Mouse (Mus musculus) layer of hippocampus, postnatal 14 days (tissue): ENCODE measurements at regions not wholly inside any gene's neighbourhood (a gene's known extent, or its start where the extent isn't known, plus 50 kb on each side); places are given as distances from the start of the nearest gene placed in this dataset.

Source experiments
- DNase-seq, 2 experiments: peaks; one replicate each; pipeline ENCODE4 v3.0.0; 2021 to 2022; ENCODE audit warnings: low spot score in 2 of 2, mixed read lengths in 1 of 2

DNA sequence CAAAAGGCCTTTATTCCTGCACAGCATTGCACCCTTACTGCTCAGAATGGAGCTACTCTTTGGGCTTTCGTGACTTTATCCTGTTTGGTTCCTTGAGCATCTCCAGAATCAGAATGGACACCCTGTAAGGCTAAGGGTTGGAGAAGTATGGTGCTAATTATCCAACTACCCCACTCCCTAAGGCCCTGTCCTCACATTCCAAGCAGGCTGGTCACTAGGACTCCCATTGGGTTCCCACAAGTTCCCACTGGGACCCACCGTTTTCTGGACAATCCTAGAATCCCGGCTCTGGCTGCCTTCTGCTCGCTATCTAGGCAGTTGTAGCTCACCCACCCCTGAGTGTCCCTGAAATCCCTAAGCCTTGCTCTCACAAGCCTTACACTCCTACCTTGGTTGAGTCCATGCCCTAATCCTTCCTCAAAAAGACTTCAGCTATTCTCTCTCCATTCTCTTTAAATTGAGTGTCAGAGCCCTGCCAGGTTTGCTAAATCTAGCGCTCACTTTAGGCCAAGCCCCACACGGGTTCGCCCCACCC lies 146.1 kb downstream of the Efcab1 start:
- DNase-seq, result no peak

DNA sequence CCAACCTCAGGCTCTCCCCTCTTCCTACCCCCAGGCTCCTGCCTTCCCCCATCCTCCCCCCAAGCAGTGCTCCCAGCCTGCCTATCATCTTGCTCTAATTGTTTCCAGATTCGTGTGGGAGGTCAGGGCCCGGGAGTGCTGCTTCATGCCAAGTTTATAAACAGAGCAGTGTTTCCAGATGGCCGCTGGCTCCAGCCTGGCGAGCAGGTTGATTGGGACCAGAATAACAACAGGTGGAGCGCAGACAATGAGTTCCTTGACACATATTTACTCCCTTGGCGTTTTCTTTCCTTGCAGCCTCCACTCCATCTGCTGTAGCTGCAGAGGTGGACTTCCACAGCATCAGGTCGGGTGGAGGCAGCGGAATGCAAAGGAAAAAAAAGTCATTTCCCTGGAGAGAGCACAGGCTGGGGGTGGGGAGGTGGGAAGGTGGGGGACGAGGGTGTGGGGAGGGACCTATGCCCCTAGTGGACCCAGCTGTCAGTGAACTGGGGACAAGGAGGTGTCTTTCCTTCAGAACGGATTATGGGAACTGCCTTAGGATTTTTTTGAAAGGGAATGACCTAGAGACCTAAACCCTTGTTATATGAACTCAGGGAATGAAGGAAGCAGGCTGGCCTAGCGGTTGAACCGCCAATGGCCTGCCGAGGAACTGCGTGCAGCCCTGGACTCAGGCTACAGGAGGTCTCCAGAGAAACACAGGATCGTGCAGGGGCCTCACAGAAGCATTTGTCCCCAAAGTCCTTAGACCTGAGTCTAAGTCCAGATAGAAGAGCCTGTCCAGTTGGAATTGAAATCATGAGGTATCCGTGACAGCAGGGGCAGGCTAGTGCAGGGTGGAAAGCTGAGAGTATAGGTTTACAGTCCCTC lies 146.8 kb downstream of the Efcab1 start:
- DNase-seq, result peak; percentile 43 to 62

DNA sequence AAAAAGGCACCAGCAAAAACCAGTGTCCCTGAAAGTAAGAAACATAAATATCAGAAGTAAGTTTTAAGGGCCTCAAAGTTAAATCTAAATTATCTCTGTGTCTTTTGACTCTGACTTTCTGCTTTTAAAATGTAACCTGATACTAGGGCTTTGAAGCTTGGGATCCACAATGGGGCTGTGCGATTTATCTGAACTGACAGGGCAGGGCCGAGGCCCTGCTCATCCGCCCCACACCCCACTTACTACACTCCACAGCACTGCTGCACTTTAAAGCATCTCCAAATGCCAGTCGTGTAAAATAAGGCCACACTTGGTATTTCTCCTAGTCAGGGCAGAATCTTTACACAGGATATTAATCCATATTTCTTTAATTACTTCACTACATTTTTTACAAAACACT lies 147.4 kb downstream of the Efcab1 start:
- no peak for DNase-seq

DNA sequence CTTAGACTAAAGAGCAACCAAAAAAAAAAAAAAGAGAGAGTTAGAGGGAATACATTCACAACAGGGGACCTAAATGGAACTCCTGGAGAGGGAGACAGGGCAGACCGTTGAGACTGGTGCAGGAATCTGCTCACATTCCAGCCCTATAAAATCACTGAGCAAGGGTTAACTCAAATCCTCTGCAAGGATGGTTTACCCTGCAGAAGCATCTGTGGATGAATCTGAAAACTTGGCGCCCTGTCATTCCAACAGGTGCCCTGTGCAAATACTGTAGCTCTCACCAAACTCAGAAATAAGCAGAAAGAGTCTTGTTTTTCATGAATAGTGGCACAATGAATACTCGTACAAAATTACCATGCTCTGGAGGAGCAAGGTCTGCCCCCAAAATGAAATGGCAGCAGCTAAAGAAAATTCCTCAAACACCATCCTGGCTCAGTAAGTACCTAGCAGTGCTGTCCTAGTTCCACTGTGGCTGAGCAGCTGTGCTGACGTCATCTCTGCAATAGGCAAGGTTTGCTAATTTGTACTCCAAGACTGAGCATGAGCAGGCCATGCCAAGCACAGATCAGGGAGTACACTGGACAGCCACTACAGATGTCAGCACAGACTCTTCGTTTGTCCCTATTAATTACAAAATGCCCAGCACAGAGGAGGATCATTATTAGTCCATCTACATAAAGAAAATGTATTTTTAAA lies 148.0 kb downstream of the Efcab1 start:
- no peak for DNase-seq

DNA sequence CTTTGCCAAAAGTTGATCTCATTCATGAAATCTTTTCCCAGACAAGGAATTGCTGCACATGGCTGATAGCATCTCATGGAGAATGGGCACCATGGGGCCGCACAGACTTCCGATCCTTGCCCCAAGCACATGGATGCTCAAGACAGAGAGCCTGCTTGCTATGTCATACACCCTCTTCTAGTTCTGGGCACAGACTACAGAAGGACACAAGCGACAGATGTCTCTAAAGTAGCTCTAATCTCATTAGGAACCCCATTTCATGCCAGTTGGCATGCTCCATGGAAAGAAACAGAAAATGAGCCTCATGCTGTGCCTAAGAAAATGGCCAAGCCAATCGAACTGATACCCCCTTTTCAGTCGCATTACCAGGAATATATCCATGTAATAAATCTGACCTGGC lies 149.3 kb downstream of the Efcab1 start:
- peak in 1 of 2 experiments; percentile 29 for DNase-seq

DNA sequence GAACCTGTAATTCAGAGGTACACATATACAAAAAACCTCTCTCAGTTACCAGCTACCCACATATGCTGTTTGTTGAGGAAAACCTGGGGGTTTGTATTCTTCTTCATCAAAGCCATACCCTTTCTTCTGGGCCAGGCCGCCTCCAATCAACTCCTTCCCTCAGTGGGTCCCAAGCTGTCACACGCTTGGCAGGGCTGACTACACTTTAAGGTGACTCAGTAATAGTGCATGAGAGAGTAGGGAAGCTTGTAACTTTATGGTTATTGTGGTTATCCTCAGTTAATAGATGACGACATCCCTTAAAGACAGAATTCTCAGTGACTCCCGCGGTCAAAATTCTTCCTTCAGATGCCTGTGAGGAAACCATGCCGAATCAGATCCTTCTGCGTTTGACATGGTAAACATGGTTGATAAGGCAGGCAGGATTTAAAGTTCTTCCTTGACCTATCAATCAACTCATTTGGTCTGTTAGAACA lies 164.1 kb downstream of the Efcab1 start:
- no peak for DNase-seq

DNA sequence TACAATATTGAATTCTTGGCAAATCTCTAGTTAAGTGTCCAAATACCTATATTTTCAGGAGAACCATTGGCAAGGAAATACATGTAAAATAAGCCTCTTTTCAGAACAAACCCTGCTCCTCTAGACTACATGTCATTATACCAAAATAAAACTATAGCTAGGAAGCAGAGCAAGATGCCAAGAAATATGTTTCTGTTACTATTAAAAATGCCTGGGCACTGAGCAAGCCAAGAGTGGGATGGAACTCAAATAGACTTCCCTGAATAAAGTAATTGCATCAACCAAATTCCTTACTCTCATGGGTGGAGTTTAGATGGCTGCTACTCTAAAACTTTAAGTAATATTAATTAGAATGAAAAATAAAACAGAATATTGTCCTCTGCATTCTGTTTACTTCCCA lies 168.0 kb downstream of the Efcab1 start:
- DNase-seq, result no peak

DNA sequence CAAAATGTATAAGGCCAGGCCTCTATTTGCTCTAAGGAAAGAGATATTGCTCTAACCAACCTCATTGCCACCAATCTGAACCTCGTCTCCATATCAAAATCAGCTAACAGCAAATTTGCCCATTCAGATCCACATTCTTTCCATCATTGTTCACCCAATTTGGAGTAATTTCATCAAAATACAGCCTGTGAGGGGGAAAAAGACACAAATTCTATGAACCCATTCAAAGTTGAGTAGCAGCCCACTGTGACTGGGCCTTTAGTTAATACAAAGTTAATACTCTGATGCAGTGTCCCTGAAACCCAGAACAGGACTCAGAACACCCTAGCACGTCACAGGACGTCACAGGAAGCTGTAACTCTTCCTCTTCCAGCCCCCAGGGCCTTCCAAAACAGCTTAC lies 177.3 kb downstream of the Efcab1 start:
- DNase-seq, result no peak

DNA sequence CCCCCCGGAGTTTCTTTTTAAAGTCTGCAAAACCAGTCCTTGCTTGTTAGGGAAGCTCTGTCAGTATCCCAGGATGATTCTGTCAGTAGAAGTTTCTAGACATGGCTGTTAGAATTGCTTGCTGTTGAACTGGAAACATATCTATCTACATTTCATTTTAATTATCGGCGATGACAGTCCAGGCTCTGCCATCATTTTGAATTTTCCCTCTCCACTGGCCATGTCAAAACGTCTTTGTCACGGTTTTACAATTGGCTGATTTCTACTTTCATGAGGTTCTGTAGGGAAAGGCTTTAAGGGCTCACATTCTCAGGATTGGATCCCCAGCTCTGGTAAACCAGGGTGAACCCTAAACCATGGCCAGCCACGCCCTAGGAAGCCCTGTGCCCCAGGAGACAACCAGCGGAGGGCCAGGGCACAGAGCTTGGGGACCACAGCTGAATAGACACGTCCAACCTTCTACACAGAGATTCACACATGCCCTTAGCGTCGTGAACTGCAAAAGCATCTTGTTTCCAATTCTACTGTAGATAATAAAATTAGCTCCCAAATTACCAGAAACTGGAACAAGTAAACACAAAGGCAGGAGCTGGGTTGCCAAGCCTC lies 177.8 kb downstream of the Efcab1 start:
- no peak for DNase-seq

DNA sequence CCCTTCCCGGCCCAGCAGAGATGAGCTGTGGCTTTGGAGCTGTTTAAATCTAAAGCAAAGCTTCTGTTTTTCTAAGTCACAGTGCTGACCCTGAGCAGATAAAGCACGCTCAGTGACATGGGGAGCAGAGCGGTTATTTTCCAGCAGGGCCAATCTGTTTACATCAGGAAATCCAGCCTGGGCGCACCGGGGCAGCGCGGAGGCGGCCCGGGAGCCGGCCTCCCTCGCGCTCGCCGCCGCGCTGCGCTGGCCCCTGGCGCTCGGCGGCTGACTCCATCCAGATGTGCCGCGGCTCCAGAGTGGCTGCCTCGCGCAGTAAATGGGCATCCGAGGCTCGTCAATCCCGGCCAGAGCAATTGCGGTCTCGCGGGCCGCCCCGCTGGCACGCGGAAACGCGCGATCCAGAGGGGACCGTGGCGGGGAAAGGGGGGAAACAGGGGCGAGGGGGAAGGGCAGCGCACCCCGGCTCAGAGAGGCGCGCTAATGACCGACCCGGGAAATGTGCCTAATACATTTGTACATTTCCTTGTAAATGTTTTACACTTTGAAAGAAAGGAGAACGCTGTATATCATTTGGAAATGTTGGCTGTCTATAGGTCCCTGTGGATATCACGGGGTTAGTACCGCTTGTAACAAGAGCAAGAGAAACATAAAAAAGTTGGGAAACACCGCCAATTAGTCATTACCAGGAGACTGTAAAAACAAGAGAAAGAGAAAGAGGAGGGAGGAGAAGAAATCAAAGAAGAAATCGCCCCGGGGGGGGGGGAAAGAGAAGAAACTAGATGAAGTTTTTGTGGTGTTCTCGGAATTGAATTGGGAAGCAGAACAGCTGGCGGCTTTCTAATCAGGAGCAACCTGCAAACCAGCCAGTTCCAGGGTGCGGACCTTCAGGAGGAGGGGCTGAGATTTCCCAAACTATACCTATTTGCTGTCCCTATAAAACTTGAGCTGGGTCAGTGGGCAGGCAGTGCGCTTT lies 178.6 kb downstream of the Efcab1 start:
- peak in 1 of 2 experiments; percentile 4 for DNase-seq

DNA sequence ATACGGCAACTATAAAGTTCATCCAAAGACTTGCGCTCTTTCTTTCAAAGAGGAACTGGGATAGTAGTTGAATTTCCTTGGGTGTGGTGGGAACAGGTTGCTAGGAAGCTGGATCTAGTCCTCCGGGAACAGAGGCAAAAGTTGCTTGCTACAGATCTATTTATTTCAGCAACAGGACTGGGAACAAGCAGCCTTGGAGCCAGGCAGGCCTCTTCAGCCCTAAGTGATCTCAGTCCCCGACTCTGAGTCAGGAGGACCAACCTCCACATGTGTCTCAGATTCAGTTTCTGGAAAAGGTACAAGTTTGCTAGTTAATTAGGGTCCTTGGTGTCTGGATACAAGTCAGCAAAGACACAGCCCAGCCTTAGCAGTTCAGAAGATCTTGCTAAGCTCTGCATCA lies 180.2 kb downstream of the Efcab1 start:
- DNase-seq, result no peak

DNA sequence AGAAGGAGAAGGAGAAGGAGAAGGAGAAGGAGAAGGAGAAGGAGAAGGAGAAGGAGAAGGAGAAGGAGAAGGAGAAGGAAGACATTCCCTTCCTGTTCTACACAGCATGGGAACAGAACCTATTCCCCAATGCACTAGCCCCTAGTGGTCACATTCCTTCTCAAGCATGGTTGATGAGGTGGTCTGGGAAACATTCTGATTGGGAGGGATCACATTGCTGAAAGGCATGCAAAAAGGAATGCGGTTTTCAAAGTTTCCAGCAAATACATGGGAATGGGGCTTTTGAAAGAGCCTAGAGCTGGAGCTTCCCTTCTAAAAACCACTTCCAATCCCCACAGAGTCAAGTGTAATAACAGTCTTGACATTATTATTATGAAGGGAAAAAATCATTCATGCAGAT lies 197.5 kb downstream of the Efcab1 start:
- no peak for DNase-seq

DNA sequence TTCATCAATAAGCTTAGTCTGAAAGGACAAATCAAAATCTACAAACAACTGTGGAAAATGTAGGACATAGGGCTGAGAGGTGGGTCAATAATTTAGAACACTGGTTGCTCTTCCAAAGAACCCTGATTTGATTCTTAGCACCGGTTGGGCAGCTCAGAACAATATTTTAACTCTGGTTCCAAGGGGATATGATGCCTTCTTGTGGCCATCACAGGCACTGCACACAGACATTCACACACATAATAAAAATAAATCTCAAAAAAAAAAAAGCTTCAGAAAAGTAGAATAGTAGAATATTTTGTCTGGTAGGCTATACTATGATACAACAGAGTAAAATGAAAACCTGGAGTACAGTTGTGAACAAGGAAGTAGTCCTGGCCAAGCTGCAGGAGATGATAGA lies 200.8 kb downstream of the Efcab1 start:
- no peak for DNase-seq

DNA sequence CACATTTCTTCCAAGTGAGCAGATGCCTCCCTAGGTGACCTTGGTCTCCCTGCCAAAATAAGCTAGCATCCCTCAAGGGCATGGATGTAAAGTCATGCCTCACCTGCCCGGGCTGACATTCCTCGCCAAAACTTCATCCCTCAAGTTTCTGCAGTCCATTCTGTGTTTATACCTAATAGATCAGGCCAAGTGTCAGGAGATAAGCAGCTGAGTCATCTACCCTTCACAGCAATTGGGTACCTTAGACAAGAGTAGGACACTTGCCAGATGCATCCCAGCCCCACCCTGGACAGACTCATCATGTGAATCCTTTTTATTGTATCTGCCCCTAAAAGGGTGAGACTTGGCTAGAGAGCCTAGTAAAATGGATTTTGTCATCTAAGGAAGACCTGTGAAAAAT lies 204.1 kb upstream of the Gm21897 start:
- no peak for DNase-seq

DNA sequence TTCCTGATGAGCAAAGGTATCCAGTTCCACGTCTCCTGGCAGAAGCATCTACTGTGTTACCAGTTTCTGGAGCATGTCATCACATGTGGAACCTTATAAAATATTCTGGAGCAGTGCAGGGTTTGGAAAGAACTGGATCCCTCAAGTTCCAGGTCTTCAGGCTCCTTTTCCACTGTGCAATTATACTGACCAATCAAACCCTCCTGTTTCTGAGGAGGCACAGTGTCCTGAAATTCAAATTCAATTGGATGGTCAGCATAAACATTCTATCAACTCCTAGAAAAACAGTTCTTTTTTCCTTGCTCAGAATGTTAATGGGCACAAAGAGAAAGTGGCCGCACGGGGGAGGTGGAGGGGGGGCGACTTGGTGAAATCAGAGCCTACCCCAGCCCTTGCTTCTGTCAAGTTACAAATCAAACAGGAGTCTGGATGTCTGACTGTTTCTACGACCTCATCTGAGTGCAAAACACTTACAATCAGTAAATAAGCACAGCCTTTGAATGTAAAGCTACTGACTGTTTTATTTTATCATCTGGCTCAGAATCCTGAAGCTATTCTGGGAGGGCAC lies 203.2 kb upstream of the Gm21897 start:
- no peak for DNase-seq

DNA sequence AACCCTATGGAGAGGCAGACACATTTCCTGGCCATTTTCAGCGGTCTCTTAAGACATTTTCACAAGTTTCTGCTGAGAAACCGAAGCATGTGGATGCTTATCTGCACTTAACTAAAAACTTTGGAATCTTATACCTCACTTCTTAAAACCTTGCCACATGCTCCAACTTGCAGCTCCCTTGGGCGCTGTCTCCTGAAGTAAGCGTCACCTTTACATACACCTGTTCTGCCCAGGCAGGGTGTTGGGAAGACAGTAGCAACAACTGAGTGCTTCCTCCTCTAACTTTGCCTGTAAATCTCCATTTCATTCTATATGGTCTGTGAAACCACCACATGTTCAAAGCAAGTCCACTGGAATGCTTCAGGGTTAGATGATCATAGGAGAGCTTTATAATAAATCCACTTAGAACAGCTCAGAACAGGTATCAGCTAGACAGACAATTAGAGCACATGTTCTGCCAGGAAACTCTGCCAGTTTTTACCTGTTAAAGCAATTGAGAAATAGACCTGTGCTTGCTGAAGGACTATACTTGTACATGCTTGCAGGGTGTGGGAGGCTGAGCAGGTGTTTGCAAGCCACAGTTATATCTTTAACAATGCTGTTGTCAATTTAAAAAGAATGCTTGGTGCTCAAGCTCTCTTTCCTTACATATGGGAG lies 202.6 kb upstream of the Gm21897 start:
- no peak for DNase-seq

DNA sequence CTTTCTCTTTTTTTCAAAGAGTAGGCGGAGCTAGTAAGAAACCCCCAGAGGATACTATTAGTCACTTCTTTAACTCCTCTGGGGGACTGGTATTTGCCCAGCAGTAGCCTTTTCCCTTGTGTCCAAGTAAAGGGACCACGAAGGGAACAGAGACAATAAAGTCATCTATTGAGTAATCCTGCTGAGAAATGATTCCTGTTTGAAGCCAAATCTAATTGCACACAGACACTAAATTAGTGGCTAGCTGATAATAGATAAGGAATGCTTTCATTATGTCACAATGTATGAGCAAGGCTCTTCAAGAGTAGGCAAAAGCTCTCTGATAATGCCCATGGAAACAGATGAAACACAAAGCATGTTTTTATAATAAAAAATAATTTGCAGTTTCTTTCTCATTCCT lies 201.9 kb upstream of the Gm21897 start:
- no peak for DNase-seq

DNA sequence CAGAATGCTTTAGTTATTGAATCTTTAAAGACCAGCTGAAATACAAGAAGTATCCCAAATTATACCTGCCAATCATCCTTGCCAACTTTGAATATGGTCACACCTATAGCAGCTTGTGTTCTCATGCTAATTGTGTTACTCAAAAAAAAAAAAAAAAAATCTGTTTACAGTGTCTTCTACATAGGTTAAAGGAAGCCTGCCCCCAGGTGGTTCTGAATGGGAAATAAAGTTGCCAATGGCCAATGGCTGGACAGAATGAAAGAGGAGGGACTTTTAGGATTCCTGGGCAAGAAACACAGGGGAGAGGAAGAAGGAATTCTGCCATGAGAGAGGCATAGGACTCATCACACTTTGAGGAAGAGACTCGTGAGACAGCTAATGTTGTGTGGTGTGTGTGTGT lies 197.5 kb upstream of the Gm21897 start:
- no peak for DNase-seq

DNA sequence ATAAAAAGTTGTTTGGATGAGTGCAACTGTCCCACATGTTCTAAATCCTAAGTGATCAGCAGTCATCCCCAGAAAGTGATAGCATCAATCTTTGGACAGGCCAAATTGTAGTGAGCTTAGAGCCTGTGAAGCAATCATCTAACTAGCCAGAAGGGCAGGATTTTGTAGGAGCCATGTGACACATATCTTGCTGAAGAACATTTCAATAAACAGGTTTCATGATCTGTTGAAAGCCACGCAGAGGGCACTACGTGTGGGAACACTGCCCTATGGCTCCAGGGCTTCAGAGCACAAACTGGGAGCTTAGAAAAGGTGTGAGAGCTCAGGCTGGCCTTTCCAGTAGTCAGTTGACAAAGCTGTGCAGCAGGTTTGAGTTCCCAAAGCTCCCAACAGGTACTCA lies 188.3 kb upstream of the Gm21897 start:
- no peak for DNase-seq

DNA sequence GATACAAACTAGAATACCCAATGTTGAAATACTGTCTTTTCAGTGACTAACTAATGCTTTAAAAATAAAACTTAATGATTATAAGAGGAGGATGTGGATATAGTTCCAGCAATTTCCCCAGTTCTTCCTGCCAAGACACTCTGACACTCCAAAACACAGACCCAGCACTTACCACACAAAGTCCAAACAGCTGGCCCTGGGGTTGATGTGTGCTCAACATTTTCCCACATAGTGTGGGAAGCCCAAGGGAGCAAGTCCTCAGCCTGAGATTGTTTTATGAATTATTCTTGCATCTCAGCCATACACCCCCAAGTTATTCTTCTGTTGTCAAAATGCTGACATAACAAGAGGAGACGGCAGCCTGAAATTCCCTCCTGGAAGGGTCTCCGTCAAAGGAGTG lies 187.5 kb upstream of the Gm21897 start:
- no peak for DNase-seq
